Mouse (Mus musculus): Measurements from ENCODE around the gene Sptb. TPM values are rescaled to one million over a fixed set of nuclear protein-coding genes. Genes with fewer than 3 reads are reported as not detected.

Gene Sptb
- polyA plus RNA-seq, 1 experiment from 2014 or later, result 4.3 TPM

- Histone ChIP-seq H3K9me3 (replicated peaks; ENCODE audit: control insufficient read depth, low read length) (no peaks in the 10 kb centered on the region), H3K9ac (ENCODE audit: low read length) (peak overlapping the region; percentile 71), H3K4me3 (replicated peaks; ENCODE audit: low read length) (peak overlapping the region; percentile 69), H3K4me2 (ENCODE audit: low read depth, low read length) (peak overlapping the region; percentile 100), H3K4me1 (ENCODE audit: control insufficient read depth, insufficient read depth, low read length) (peaks cover 13% of the 10 kb centered on the region), H3K27ac (ENCODE audit: low read length) (no peak overlapping the region), H3K27me3 (ENCODE audit: control insufficient read depth, insufficient read depth, low read length) (peaks cover 25% of the 10 kb centered on the region), H3K36me3 (ENCODE audit: control insufficient read depth, insufficient read depth, low read length) (no peaks in the 10 kb centered on the region)
- 10% methylated on average over 32 of the region's 34 CpGs for WGBS
- ATAC-seq (ENCODE audit: insufficient read depth, low FRiP score), result peak; percentile 46; the same call in 1 of the 2 replicates
These were observed 1.2 kb downstream of the Sptb start for GRCm38 (mm10) chr12:76708956-76709794.

DNA sequence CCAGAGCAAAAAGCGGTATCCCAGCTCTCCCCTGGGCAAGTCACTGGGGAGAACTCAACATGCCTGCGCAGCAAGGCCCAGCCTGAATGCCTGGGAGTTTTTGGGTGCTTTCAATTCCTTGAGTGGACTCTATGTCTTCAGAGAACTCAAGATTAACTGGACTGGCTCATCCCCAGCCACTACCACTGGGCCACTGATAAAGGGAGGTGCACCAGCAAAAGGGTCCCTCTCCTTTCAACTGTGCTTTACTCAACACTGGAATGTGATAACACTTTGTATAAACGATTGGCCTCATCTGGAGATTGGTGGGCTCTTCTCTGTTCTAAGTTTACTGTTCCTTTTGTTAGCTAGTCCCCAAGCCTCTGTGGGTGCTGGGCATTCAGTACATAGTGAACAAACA is 2.2 kb downstream of the Sptb start:
- WGBS, result 67% methylated on average over 3 of the region's 3 CpGs
- no peak for ATAC-seq (ENCODE audit: insufficient read depth, low FRiP score)
- peaks cover 25% of the 10 kb centered on the region for H3K27me3 ChIP-seq (ENCODE audit: control insufficient read depth, insufficient read depth, low read length)

DNA sequence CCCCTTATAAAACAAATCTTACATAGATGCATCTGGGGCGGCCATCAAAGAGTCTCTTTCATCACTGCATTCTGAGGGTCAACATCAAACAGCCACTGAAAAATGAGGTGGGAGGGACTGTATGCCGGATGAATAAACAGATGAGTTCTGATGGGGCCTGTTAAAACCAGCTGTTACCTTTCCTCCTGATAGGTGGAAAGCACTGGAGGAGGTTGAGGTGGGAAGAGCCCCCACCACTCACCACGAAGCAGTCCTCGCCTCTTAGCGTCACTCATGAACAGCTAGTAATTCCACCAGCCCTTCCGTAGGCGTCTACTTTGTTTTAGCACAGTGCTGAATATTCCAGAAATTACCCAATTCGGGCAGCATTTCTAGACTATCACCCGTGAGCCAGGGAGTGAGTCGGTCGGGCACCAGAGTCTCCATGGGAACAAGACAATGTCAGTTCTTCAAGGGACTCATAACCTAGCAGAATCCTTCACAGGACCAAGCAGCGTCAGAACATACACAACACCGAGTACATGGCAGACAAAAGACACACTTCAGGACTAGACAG is 13.9 kb downstream of the Sptb start:
- H3K4me2 ChIP-seq (ENCODE audit: low read depth, low read length), result no peak overlapping the region
- H3K9me3 ChIP-seq (replicated peaks; ENCODE audit: control insufficient read depth, low read length), result no peaks in the 10 kb centered on the region
- no peak overlapping the region for H3K27ac ChIP-seq (ENCODE audit: low read length)

More for the DNA sequence above, 2.2 kb downstream of the Sptb start:
- Histone ChIP-seq H3K27ac (ENCODE audit: low read length) (no peak overlapping the region), H3K9ac (ENCODE audit: low read length) (no peak overlapping the region), H3K36me3 (ENCODE audit: control insufficient read depth, insufficient read depth, low read length) (no peaks in the 10 kb centered on the region), H3K9me3 (replicated peaks; ENCODE audit: control insufficient read depth, low read length) (no peaks in the 10 kb centered on the region), H3K4me3 (replicated peaks; ENCODE audit: low read length) (no peak overlapping the region), H3K4me1 (ENCODE audit: control insufficient read depth, insufficient read depth, low read length) (peaks cover 13% of the 10 kb centered on the region), H3K4me2 (ENCODE audit: low read depth, low read length) (no peak overlapping the region)

GRCm38 (mm10) chr12:76695773-76696172 is 14.6 kb downstream of the Sptb start:
- H3K4me3 ChIP-seq (replicated peaks; ENCODE audit: low read length), result no peak overlapping the region
- H3K9me3 ChIP-seq (replicated peaks; ENCODE audit: control insufficient read depth, low read length), result no peaks in the 10 kb centered on the region
- no peaks in the 10 kb centered on the region for H3K27me3 ChIP-seq (ENCODE audit: control insufficient read depth, insufficient read depth, low read length)
- WGBS, result 69% methylated on average over 5 of the region's 5 CpGs
- H3K36me3 ChIP-seq (ENCODE audit: control insufficient read depth, insufficient read depth, low read length), result no peaks in the 10 kb centered on the region
- H3K4me1 ChIP-seq (ENCODE audit: control insufficient read depth, insufficient read depth, low read length), result peaks cover 6% of the 10 kb centered on the region; the same call in 1 of the 2 replicates
- ATAC-seq (ENCODE audit: insufficient read depth, low FRiP score), result no peak
- H3K27ac ChIP-seq (ENCODE audit: low read length), result no peak overlapping the region
- no peak overlapping the region for H3K9ac ChIP-seq (ENCODE audit: low read length)
- H3K4me2 ChIP-seq (ENCODE audit: low read depth, low read length), result no peak overlapping the region

More for the DNA sequence above, 13.9 kb downstream of the Sptb start:
- H3K36me3 ChIP-seq (ENCODE audit: control insufficient read depth, insufficient read depth, low read length), result no peaks in the 10 kb centered on the region
- H3K4me3 ChIP-seq (replicated peaks; ENCODE audit: low read length), result no peak overlapping the region
- no peak for ATAC-seq (ENCODE audit: insufficient read depth, low FRiP score)
- H3K9ac ChIP-seq (ENCODE audit: low read length), result no peak overlapping the region
- WGBS, result 64% methylated on average over 13 of the region's 13 CpGs
- no peaks in the 10 kb centered on the region for H3K27me3 ChIP-seq (ENCODE audit: control insufficient read depth, insufficient read depth, low read length)
- peaks cover 6% of the 10 kb centered on the region; the same call in 1 of the 2 replicates for H3K4me1 ChIP-seq (ENCODE audit: control insufficient read depth, insufficient read depth, low read length)

GRCm38 (mm10) chr12:76694801-76695505 is 15.4 kb downstream of the Sptb start:
- Histone ChIP-seq H3K4me1 (ENCODE audit: control insufficient read depth, insufficient read depth, low read length) (peaks cover 6% of the 10 kb centered on the region; the same call in 1 of the 2 replicates), H3K27me3 (ENCODE audit: control insufficient read depth, insufficient read depth, low read length) (no peaks in the 10 kb centered on the region), H3K9me3 (replicated peaks; ENCODE audit: control insufficient read depth, low read length) (no peaks in the 10 kb centered on the region), H3K4me2 (ENCODE audit: low read depth, low read length) (peak overlapping the region; percentile 65), H3K9ac (ENCODE audit: low read length) (peak overlapping the region; percentile 60), H3K27ac (ENCODE audit: low read length) (no peak overlapping the region; the same call in 1 of the 2 replicates), H3K4me3 (replicated peaks; ENCODE audit: low read length) (peak overlapping the region; percentile 37), H3K36me3 (ENCODE audit: control insufficient read depth, insufficient read depth, low read length) (no peaks in the 10 kb centered on the region)
- peak; percentile 56; the same call in 1 of the 2 replicates for ATAC-seq (ENCODE audit: insufficient read depth, low FRiP score)
- WGBS, result 9% methylated on average over 17 of the region's 17 CpGs

- Histone ChIP-seq H3K9me3 (replicated peaks; ENCODE audit: control insufficient read depth, low read length) (no peaks in the 10 kb centered on the region), H3K4me3 (replicated peaks; ENCODE audit: low read length) (no peak overlapping the region), H3K4me2 (ENCODE audit: low read depth, low read length) (no peak overlapping the region), H3K4me1 (ENCODE audit: control insufficient read depth, insufficient read depth, low read length) (no peaks in the 10 kb centered on the region), H3K36me3 (ENCODE audit: control insufficient read depth, insufficient read depth, low read length) (no peaks in the 10 kb centered on the region), H3K27me3 (ENCODE audit: control insufficient read depth, insufficient read depth, low read length) (no peaks in the 10 kb centered on the region), H3K9ac (ENCODE audit: low read length) (no peak overlapping the region), H3K27ac (ENCODE audit: low read length) (no peak overlapping the region)
- WGBS, result 69% methylated on average over 10 of the region's 10 CpGs
- no peak for ATAC-seq (ENCODE audit: insufficient read depth, low FRiP score)
These were observed 22.7 kb downstream of the Sptb start for GRCm38 (mm10) chr12:76687498-76688200.

- ATAC-seq (ENCODE audit: insufficient read depth, low FRiP score), result no peak
- Histone ChIP-seq H3K4me1 (ENCODE audit: control insufficient read depth, insufficient read depth, low read length) (no peaks in the 10 kb centered on the region), H3K9ac (ENCODE audit: low read length) (no peak overlapping the region), H3K4me3 (replicated peaks; ENCODE audit: low read length) (no peak overlapping the region), H3K9me3 (replicated peaks; ENCODE audit: control insufficient read depth, low read length) (no peaks in the 10 kb centered on the region), H3K4me2 (ENCODE audit: low read depth, low read length) (no peak overlapping the region), H3K27me3 (ENCODE audit: control insufficient read depth, insufficient read depth, low read length) (no peaks in the 10 kb centered on the region), H3K27ac (ENCODE audit: low read length) (no peak overlapping the region), H3K36me3 (ENCODE audit: control insufficient read depth, insufficient read depth, low read length) (no peaks in the 10 kb centered on the region)
- 95% methylated on average over 3 of the region's 3 CpGs for WGBS
These were observed 24.7 kb downstream of the Sptb start for GRCm38 (mm10) chr12:76685647-76686046.

DNA sequence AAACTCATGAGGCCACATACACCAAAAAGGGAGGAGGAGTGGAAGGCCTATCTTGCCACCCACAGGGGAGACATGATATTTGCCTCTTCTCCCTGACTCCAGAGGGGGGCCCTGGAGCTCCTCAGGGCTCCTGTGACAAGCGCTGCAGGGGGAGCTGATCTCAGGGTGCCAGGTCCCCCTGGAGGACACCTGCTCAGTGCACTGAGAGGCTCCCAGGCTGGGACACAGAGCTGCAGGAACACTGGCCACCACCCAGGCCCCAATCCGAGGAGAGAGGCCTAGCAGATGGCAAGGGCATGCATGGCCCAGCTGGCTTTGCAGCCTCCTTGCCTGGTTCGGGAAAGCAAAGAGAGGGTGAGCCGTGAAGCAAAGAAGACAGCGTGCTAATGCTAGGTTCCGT is 25.9 kb downstream of the Sptb start:
- H3K4me2 ChIP-seq (ENCODE audit: low read depth, low read length), result no peak overlapping the region
- H3K27me3 ChIP-seq (ENCODE audit: control insufficient read depth, insufficient read depth, low read length), result no peaks in the 10 kb centered on the region
- H3K9ac ChIP-seq (ENCODE audit: low read length), result no peak overlapping the region
- H3K27ac ChIP-seq (ENCODE audit: low read length), result no peak overlapping the region
- no peak for ATAC-seq (ENCODE audit: insufficient read depth, low FRiP score)
- no peaks in the 10 kb centered on the region for H3K9me3 ChIP-seq (replicated peaks; ENCODE audit: control insufficient read depth, low read length)
- no peak overlapping the region for H3K4me3 ChIP-seq (replicated peaks; ENCODE audit: low read length)
- no peaks in the 10 kb centered on the region for H3K36me3 ChIP-seq (ENCODE audit: control insufficient read depth, insufficient read depth, low read length)
- 59% methylated on average over 6 of the region's 6 CpGs for WGBS
- no peaks in the 10 kb centered on the region for H3K4me1 ChIP-seq (ENCODE audit: control insufficient read depth, insufficient read depth, low read length)
